Mouse (Mus musculus): ENCODE data around the gene Gm10354.
A peak's percentile ranks its signal among the peaks of the same experiment; 100 is the strongest.
"Not testable (repeated sequence)": the region's sequence is repeated elsewhere in the genome, so short reads cannot be mapped to it uniquely, and the experiment has no call there.

Gene Gm10354

DNA sequence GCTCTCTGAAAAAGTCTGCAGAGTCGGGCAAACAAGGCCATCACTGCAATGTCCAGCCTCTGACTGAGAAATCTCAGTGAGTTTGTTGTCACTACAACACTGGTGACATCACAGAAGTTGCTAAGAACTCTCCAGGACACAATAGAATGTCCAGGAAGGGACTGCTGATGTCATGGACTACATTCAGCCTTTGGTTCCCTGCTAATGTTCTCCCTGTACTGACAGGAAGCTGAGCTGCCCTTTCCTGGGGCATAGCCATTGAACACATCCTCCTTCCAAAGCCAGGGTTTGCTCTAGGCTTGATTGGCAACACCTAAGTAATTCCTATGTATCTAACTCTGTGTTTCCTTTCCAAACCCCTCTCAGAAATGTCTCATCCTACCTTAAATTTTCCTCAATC lies at the start of gene Gm10354:
Gm10354 (minus strand) TSS at position 101 of the 400 bp plus-strand sequence.
- not testable (repeated sequence) for DNase-seq (ENCODE audit: low read depth, low spot score)

DNA sequence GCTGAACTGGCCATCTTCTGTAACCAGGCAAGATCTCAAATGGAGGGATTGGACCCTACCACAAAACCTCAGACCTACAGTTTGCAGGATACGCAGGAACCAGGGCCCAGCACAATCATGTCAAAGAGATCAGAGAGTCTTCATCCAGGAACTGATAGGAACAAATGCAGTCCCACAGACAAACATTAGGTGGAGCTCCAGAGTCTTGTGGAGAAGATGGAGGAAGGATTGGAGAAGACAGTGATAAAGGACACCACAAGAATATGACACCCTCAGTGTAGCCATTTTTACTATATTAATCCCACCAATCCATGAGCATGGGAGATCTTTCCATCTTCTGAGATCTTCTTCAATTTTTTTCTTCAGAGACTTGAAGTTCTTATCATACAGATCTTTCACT lies 45.6 kb upstream of the Gm10354 start:
- peak; percentile 31 for DNase-seq (ENCODE audit: low read depth, low spot score)

DNA sequence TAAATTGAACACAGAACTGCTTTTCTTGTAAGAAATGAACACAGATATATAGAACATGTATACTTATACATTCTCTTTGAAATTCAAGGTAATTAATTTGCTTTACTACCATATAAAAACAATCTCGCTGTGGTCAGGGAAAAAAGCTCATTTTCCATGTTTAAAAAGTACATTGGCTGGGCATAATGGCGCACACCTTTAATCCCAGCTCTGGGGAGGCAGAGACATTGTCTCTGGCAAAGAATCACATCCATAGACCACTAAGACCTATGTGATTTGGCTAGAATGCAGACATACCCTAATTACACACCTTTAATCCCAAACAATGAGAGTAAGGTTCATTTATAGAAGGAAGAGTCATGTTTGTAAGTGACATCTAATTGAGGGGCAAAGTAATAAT lies 41.3 kb upstream of the Gm10354 start:
- DNase-seq (ENCODE audit: low read depth, low spot score) = not testable (repeated sequence)

DNA sequence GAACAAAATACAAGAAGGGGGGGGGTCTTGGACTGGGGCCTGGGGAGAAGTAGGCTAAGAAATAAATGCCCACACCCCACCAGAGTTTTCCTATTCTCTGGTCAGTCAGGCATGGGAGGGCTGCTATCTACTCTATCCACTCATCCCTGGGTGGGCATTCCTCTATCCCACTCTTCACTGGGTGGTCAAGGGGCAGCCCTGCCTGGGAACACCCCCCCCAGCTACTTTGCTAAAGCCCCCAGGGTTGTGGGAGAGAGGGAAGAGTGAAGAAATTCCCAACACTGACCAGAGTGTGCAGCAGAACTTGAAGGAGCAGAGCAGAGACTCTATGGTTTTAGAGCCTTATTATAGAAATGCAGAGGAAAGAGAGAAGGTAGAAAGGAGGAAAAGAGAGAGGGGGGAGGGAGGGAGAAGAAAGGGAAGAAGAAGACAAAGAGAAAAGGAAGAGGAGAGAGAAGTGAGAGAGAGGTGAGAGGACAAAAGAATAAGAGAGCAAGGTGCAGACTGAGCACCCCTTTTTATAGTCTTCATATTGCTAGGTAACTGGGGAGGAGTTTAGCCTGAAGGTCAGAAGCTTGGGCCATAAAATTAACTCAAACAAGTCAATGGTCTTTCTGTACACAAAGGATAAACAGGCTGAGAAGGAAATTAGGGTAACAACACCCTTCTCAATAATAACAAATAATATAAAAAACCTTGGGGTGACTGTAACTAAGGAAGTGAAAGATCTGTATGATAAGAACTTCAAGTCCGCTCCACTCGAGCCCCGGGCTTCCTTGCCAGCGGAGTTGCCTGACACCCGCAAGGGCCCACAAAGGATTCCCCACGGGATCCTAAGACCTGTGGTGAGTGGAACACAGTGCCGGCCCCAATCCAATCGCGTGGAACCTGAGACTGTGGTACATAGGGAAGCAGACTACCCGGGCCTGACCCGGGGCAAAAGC lies 32.2 kb upstream of the Gm10354 start:
- DNase-seq (ENCODE audit: low read depth, low spot score) = not testable (repeated sequence)

DNA sequence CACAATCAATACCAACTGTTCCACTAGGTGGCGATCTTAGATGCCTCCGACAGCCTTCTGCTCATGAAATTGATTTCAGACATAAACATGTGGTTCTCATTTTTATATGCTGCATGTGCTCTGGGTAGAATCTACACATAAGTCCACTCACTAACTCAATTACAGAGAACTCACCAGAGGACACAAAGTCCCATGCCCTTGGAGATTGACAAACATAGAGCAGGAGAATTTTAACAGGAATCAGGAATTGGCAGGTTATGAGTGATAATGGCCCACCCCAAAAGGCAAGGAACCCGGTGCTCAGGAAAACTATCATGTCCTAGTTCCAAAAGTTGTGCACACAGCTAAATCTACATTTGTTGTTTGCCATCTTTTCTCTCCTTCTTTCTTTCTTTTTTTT lies 28.2 kb upstream of the Gm10354 start:
- DNase-seq (ENCODE audit: low read depth, low spot score) = not testable (repeated sequence)

DNA sequence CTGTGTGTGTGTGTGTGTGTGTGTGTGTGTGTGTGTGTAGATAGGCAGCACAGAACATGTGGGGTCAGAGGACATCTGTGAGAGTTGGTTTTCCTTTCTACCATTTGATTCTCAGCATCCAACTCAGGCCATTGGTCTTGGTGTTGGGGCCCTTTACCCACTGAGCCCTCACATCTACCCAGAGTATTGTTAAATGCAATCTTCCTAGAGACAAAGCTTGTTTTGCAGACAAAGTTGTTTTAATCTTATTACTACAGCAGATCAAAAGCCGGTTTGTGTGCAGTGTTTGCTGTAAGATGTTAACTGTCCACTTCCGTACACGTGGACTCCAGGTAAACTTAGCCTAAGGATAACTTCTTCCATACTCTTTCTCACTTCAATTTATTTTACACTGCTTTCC lies 27.6 kb upstream of the Gm10354 start:
- DNase-seq (ENCODE audit: low read depth, low spot score) = not testable (repeated sequence)

DNA sequence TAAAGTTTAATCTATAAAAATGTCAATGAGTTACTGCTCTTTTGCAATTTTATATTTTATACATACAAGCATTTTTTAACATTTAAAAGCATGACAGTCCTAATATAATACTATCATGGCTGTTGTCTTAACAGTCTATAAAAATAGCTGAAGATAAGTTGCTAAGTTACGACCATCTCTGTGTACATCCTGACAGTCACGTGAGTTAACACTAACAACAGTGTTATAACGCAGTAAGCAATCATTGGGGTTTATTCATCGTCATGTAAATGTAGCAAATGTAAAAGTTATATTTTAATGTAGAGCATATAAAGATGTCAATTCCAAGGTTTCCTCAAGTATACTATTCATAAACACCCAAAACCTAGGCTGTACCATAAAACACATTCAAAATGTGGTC lies 26.8 kb upstream of the Gm10354 start:
- DNase-seq (ENCODE audit: low read depth, low spot score) = not testable (repeated sequence)

DNA sequence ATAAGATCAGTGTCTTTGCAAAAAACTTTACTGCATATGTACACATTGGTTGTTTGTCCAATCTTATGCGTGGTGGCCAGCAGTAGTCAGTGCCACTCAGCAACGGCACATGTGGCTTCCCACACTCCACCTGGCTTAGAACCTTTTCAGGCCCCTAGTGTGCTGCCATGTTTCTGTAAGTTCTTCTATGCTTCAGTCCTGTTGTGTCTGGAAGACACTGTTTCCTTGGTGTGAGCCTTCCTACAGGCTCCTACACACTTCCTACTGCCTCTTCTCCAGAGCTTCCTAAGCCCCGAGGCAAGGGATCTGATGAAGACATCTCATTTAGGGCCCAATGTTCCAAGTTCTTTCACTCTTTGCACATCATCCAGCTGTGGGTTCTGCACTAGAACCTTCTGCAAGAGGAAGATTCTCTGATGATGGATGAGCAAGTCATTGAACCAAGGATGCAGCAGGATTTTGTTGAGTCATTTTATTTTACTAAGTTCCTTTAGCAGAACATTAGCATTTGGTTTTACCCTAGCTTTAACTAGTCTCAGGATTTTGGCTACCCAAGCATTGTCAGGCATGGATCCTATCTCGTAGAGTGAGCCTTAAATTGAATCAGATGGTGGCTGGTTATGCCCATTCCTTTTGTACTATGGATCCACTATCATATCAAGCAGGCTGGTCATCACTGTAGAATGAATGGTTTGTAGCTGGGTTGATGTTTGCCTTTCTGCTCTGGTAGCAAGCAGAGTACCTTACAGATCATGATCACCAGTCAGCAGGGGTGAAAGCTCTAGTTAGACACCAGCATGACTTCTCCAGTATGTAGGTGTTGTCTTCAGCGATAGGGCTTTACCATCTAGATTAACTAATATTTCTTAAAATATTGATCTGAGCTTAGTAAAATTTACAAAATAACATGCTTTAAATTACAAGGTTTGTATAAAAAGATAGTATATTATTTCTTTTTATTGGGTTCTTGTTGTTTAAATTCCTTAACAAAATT lies 26.1 kb upstream of the Gm10354 start:
- not testable (repeated sequence) for DNase-seq (ENCODE audit: low read depth, low spot score)

DNA sequence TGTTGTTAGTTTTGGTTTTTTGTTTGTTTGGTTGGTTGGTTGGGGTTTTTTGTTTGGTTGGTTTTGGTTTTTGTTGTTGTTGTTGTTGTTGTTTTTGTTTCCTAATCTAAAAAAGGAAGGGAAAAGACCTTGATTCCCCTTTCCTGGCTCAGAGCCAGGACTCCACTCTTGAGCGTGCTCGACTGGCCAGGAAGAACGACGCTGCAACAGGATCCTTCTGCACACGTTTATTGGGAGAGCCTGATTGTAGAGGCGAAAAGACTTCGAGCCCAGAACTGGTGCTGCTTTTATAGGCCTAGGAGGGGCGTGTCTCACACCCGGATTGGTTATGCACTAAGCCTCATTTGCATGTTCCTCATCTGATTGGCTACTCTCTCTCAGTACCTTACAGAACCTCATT lies 19.3 kb upstream of the Gm10354 start:
- DNase-seq (ENCODE audit: low read depth, low spot score) = not testable (repeated sequence)

DNA sequence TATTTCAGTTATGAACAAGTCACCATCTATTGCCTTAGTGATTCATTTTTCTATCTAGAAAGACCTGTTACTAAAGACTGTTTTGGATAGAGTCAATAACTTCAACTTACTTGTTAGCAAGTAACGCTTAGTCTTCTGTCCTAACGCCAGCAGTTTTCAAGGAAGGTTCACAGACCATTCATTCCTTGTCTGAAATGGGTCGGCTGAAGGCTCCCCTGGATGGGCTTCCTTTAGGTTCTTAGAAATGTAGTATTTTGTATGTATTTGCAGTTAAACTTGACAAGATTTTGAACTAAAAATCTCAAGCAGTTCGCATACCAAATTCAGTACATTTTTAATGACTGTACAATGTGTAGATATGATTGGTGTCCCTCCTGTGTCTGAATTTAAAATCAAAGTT lies 18.8 kb upstream of the Gm10354 start:
- not testable (repeated sequence) for DNase-seq (ENCODE audit: low read depth, low spot score)

DNA sequence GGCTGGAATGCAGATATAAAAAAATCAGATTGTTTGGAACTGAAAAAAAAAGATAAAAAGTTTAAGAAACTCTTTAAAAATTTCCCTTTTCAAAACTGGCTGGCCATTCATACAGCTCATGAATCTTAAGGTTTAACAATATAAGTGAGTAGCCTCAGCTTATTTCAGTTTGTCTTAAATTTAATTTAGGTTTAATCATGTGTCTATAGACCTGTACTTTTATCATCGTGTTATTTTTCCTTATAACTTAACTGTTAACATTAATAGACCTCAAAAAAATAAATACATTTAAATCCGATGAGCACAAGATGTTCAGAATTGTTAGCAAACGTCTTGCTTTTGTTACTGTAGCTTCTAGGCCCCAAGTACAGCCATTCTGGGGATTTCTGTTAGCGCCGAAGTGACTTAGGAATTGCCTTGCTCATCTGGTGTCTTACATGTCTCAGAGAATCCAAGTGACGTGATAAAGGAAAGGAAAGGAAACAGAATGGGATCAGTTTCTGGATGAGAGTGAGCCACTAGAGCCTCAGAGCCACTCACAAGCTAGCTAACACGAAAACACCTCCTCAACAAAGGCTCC lies 18.0 kb upstream of the Gm10354 start:
- not testable (repeated sequence) for DNase-seq (ENCODE audit: low read depth, low spot score)

DNA sequence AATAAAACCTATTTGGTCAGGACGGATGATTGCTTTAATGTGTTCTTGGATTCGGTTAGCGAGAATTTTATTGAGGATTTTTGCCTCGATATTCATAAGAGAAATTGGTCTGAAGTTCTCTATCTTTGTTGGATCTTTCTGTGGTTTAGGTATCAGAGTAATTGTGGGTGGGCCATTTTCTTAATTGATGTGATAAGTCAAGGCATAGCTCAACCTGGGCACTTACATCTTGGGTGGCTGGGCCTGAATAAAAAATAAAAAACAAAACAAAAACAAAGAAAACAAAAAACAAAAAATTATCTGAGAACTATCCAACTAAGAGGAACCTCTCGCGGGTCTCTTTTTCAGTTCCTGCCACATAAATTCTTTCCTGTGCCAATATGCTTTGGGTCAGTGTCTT lies 15.4 kb upstream of the Gm10354 start:
- DNase-seq (ENCODE audit: low read depth, low spot score) = not testable (repeated sequence)

DNA sequence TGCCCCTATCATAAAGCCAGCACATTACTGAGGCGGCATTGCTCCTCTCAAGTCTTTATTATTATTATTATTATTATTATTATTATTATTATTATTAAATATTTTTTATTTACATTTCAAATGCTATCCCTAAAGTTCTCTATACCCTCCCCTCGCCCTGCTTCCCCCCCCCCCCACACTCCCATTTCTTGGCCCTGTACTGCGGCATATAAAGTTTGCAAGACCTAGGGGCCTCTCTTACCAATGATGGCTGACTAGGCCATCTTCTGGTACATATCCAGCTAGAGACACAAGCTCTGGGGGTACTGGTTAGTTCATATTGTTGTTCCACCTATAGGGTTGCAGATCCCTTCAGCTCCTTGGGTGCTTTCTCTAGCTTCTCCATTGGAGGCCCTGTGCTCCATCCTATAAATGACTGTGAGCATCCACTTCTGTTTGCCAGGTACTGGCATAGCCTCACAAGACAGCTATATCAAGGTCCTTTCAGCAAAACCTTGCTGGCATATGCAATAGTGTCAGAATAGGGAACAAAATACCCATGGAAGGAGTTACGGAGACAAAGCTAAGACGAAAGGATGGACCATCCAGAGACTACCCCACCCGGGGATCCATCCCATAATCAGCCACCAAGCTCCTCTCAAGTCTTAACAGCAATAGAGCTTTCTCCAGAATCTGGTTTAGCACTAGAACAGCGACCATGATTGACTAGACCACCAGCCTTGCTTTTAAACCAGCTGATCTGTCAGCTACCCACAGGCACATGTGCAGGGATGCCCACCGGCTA lies 11.8 kb upstream of the Gm10354 start:
- not testable (repeated sequence) for DNase-seq (ENCODE audit: low read depth, low spot score)

DNA sequence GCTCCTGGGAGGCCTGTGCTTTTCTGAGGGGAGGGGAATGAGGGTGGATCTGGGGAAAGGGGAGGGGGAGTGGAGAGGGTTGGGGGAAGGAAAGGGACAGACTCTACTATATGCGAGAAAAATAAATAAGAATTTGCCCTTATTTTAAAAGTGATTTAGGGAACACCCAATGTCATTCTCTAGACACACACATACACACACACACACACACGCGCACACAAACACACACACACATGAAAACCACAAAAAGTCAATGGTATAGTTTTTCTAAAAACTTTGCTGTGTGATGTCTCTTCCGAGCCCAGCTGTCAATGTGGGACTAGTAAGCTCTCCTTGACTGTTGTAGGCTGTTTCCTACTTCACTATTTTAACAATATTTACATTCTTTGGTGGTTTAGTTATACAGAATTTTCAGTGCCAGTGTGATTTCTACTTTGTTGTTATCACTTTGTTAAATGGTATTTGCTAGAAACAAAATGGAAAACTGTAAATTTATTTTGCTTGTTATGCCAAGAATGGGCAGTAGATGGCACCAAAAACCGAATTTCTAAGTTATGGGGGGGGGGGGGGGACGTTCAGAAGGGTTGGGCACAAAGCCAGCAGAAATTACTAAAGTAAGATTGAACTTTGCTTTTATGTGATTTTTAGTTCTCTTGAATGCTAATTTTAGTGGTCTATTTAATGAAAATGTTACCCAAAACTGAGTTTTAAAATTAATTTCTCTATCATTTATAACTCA lies 8.1 kb upstream of the Gm10354 start:
- DNase-seq (ENCODE audit: low read depth, low spot score) = not testable (repeated sequence)

DNA sequence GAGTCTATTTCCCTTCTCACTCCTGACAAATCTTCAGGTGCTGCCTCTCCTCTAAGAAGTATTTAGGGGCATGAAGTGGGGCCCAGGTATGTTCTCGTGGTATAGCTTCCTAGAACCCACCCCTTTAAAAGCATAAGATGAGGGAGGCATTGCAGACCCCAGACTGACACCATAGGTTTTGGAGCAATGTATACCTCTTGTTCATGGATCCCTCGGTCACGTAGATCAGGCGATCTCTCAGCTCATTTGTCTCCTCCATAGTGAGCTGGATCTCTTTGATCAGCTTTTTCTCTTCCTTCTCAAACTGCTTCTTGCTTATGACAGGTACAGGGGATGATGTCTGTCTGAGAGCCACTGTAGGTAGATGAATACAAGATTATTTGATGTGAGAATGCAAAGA lies 1.4 kb downstream of the Gm10354 start:
- not testable (repeated sequence) for DNase-seq (ENCODE audit: low read depth, low spot score)

DNA sequence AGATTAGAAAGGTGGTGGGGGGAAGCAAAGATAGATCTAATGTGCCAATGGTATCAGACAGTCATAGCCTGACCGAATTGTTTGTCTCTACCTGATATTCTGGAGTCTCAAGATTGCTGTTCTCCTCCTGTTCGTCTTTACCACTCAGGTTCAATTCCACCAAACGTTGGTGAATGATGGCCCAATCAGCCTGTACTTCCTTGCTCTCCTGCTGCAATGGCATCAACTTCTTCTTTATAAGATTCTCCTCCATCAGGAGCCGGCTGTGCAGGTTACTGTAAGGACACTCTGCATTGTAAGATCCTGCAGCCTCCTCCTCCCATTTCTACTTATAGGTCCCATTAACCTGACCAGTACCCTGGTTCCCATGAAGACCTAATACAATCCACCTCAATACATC lies 3.4 kb downstream of the Gm10354 start:
- DNase-seq (ENCODE audit: low read depth, low spot score) = not testable (repeated sequence)

DNA sequence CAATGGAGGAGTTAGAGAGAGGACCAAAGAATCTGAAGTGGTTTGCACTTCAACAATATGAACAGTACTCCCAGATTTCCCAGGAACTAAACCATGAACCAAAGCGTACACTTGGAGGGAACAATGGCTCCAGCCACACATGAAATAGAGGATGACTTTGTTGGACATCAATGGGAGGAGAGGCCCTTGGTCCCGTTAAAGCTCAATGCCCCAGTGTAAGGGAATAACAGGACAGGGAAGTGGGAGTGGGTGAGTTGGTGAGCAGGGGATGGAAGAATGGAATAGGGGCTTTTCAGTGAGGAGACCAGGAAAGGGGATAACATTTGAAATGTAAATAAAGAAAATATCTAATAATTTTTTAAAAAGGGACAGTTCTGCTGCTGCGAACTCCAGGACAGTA lies 5.9 kb downstream of the Gm10354 start:
- DNase-seq (ENCODE audit: low read depth, low spot score) = not testable (repeated sequence)

DNA sequence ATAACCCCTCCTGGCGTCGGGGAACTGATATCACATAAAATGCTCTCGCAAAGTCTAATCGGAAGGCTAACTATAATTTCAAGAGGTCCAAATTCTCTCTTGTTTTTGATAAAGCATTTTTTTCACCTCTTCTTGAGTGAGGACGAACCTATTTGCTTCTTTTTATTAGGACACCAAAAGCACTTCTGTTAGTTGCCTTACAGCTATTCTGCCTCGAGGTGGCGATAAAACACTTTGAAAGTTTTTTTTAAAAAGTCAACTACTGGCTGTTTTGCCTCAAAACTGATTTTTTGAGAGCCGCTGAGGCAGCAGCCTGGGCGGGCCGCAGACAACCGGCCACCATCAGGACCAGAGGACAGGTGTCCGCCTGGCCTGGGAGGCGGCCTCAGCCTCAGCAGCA lies 14.9 kb downstream of the Gm10354 start:
- DNase-seq (ENCODE audit: low read depth, low spot score) = not testable (repeated sequence)

DNA sequence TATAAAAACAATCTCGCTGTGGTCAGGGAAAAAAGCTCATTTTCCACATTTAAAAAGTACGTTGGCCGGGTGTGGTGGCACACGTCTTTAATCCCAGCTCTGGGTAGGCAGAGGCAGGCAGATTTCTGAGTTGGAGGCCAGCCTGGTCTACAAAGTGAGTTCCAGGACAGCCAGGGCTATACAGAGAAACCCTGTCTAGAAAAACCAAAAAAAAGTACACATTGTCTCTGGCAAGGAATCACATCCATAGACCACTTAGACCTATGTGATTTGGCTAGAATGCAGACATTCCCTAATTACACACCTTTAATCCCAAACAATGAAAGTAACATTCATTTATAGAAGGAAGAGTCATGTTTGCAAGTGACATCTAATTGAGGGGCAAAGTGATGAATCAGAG lies 17.2 kb downstream of the Gm10354 start:
- not testable (repeated sequence) for DNase-seq (ENCODE audit: low read depth, low spot score)

Data from A20 (cell line).